Mouse (Mus musculus): Measurements from ENCODE around the gene Eno4.
"Not testable (repeated sequence)": the region's sequence is repeated elsewhere in the genome, so short reads cannot be mapped to it uniquely, and the experiment has no call there.

Gene Eno4

DNA sequence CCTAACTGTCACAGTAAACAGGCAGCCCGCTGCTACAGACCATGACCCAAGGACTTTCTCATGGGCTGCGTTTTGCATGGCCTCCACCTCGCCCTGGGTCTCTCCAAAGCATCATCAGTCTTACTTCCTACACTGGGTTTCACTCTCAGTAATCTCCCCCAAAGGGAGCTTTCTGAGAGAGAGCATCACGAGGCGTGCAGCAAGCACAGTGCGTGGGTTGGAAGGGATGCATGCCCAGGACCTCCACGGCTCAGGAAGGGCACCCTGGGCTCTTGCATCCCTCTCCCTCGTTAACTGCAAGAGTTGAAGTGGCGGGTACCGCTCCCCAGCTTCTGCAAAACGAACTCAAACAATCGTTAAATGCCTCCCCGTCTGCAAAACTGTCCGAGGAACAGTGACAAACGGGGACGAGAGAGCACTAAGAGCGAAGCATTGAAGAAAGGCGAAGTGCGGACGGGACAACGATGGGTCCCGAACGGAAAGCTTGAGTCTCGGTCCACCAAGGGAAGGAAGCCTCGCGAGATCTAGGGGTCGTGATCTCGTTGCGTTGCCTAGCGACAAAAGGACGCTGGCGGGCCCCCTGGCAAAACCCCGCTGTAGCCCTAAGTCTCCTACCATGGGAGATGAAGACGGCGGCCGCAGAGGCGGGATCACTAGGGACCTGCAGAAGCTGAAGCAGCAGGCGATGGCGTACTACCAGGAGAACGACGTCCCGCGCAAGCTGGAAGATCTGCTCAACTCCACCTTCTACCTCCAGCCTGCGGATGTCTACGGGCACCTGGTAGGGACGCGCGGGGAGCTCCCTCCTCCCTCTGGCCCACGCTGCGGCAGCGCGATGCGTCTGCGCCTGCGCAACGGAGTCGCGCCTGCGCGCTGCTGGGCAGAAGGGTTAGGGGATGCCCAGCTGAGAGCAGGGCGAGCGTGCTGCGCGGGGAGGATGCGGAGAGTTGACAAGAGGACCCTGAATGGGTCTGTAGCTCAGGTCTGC, at the start of gene Eno4, which contains the start of gene Hspa12a:
Gene Eno4 (plus strand): TSS at position 585 of the 988 bp plus-strand sequence.
Gene Hspa12a (minus strand): TSS at position 814 of the 988 bp plus-strand sequence.
- DNase-seq: peak; percentile 91 to 93

DNA sequence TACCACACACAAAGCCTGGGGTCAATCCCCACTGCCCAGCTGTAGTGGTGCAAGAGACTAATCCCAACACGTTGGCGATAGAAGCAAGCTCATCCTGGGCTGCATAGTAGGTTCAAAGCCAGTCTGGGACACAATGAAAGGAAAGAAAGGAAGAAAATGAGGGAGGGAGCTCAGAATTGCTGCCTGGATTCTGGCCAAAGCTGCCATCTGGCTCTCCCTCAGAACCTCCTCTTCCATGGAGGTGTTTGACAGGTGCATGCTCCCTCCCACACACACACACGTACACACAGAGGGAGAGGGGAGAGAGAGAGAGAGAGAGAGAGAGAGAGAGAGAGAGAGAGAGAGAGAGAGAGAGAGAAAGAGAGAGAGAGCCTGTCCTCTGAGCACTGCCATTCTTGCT, 47.0 kb upstream of the Eno4 start:
- DNase-seq: no peak

DNA sequence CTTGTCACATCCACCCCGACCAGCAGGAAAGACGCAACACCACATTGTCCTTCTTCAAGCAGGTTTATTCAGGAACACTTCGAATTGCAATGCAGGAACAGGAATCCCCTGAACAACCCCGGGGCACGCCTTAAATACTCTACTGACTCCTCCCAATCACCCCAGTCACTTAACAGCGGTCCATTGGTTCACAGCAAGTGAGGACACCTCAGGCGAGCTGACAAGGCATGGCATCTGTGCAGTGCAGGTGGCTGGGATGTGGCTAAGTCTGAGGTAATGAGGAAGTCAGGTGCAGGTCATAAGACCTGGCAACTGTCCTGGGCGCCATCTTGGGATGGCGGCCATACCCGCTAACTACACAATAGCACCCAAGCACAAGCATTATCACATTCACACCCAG, 42.8 kb upstream of the Eno4 start:
- not testable (repeated sequence) for DNase-seq

- DNase-seq: no peak
These were observed 39.9 kb upstream of the Eno4 start for GRCm38 (mm10) chr19:58903079-58903898.

DNA sequence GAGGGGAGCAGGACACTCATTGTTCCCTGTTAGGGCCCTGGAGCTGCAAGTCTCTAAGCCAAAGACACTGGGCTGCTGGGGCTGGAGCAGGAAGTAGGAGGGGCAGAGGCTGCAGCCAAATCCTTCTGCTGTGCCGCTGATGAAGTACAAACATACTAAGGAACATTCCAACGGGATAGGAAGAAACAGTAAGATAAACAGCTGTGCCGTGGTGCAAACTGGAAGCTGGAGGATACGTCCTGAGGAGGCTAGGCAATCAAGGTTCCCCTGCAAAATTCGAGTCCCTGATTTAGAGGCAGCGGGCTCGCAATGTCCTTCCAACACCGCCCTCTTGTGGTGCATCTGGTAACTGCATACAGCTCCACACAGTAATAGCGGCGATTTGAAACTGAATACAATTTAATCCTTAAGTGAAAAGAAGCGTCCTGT, 39.3 kb upstream of the Eno4 start:
- DNase-seq: peak; percentile 79 to 81

DNA sequence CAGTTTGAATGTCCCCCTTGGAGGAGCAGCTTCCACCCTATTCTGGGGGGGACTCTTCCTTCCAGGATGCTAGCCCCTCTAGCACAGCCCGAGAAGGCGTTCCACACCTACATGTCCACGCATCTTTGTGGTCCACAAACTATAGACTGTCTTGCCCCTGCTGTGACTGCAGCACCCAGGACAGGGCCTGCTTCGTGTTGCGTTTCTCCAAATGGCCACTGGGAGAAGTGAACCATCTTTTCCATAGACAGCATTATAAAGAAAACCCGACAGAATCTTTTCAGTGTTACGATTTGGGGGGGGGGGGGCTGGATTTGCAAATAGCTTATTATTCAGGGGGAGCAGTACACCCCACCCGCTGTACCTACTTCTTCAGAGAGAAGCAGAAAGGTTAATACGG, 36.5 kb upstream of the Eno4 start:
- no peak for DNase-seq

DNA sequence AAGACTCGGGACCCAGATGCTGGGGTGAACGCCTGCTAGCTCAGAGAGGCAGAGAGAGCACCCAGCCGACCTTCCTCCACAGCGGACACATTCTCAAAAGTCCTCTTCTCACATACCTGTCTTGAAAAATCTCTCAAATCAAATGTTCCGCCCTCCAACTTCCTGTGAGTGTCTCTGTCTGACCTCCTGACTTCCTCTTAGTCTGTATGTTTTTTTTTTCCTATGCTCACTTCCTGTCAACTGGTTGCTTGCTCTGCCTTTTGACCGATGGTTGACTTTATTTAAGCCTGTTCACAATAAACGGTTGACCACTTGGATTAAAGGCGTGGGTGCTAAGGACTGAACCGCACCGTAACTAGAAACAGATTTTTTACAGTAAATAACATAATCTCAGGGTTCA, 35.2 kb upstream of the Eno4 start:
- DNase-seq: no peak

GRCm38 (mm10) chr19:58910941-58911368, 32.3 kb upstream of the Eno4 start:
- DNase-seq: peak; percentile 10 to 36

DNA sequence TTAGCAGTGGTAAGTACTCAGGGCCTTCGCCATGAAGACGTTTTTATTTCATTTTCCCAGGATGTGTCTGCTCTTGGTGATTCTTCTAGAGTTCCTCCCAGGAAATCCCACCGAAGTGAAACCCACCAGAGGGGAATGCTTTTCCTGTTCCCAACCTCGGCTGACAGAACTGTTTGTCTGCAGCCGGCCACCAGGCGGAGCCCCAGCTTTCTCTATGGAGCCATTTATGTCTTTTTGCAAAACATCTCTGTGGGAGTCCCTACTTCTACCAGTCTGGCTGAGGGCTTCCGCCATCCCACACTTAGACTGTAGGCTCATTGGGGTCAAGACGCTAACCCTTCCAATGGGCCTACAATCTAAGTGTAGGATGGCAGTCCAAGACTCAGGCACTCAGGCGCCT, 31.8 kb upstream of the Eno4 start:
- peak; percentile 58 to 65 for DNase-seq

DNA sequence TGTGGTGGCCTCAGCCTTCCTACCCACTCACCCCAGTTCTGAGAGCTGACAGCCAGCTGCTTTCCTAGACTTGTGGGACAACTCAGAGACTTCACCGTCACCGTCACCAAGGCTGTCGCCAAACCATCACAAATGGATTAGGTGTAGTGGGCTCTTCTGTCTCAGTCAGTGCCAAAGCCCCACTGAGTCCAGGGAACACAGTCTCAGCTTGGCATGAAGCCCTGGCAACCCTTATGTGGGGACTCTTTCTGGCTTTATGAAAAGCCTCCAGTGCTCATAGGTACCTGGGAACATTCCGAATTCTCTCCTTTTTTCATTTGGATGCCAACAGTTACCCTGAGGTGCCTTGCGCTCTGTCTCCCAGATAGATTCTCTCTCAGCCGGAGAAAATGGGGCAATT, 29.9 kb upstream of the Eno4 start:
- no peak for DNase-seq

- DNase-seq: peak in 1 of 2 experiments; percentile 13
These were observed 24.6 kb upstream of the Eno4 start for GRCm38 (mm10) chr19:58918597-58918996.

GRCm38 (mm10) chr19:58919148-58919547, 24.1 kb upstream of the Eno4 start:
- peak; percentile 36 to 43 for DNase-seq

GRCm38 (mm10) chr19:58931081-58931800, 12.0 kb upstream of the Eno4 start:
- DNase-seq: no peak

- no peak for DNase-seq
These were observed 10.2 kb upstream of the Eno4 start for GRCm38 (mm10) chr19:58933062-58933461.

GRCm38 (mm10) chr19:58945959-58946358, 2.7 kb downstream of the Eno4 start:
- DNase-seq: no peak

GRCm38 (mm10) chr19:58951521-58951920, 8.3 kb downstream of the Eno4 start:
- DNase-seq: no peak

- DNase-seq: no peak
These were observed 9.0 kb downstream of the Eno4 start for GRCm38 (mm10) chr19:58952236-58952635.

DNA sequence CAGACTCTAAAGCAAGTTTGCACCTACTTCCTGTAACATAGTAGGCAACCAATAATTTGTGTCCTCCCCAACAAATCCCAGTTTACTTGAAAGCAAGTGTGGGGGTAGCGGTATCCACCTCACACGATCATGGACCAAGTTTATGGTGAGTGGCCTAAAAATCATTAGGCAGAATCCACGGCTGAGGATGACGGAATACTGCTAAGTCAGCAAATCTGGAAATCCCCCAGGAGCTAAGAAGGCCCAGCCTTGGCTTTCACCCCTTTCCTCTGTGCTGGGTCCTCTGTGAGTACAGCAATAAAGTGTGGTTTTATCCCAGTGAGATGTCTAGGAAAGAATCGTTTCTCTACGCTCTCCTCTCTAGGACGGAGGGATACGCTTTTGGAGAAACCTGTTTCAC, 11.6 kb downstream of the Eno4 start:
- no peak for DNase-seq

- no peak for DNase-seq
These were observed 19.8 kb downstream of the Eno4 start for GRCm38 (mm10) chr19:58963011-58963410.

- no peak for DNase-seq
These were observed 25.7 kb downstream of the Eno4 start for GRCm38 (mm10) chr19:58968731-58969506.

- DNase-seq: no peak
These were observed 27.6 kb downstream of the Eno4 start for GRCm38 (mm10) chr19:58970826-58971225.

DNA sequence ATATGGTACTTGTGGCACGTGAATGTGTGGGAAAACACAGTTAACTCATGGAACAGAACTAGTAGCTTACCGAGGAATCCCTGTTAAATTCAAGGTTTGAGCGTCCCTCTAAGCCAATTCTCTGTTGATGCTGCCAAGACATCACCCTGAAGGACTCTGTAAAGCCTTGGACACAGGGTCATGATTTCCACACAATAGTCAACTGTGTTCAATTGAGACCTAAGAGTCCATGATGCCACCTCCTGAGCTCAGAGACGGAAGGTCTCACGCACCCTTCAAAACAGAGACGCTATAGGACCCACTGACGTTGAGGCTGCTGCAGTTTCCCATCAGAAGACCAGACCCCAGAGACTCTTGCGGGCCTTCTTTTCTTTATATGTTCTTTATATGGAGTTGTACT, 30.9 kb downstream of the Eno4 start:
- no peak for DNase-seq

Data from lung, adult 18-20 months (tissue).